Mouse (Mus musculus) spleen, adult 12 weeks (tissue): Measurements from ENCODE around the gene Foxj1.
"Not testable (repeated sequence)": the region's sequence is repeated elsewhere in the genome, so short reads cannot be mapped to it uniquely, and the experiment has no call there.

Experiments
- DNase-seq: peaks from one replicate; pipeline ENCODE4 v3.0.0; 2022; ENCODE audit warnings: low spot score

Foxj1 gene

DNA sequence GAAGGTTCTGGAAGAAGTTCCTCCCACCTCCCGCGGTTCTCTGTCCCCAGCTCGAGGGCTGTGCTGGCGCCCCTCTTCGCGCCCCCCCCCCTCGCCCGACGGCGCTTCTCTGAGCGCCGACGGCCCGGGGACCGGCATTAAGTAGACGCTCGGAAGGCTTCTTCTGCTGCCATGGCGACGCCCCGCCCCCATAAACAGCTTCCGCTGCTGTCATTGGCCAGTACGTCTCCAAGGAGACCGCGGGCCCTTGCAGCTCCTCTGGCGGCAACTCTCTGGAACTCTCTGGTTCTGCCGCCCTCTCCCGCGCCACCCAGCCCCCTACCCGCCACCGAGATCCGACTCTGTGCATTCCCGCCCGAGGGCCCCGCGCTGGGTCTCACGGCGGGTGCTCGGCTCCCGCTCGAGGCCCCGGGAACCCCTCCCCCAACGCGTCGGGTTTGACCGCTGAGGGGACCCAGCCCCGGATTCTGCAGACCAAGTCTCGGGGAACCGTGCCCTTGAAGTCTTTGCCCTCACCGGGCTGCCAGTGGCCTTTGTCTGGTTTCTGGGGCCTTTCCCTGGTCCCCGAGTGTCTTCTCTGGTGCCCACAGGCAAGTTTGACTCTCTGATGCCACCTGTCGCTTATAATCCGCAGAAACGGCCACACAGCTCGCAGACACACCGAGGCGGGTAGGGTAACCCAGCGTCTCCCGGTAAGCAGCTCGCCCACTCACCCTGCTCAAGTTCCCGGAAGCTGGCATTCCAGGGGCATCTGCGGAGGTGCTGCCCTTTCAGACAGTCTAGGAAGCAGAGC, at the start of gene Foxj1:
Gene Foxj1, minus strand, starts transcription at position 156 of the 793 bp plus-strand sequence.
- peak; percentile 76 for DNase-seq

DNA sequence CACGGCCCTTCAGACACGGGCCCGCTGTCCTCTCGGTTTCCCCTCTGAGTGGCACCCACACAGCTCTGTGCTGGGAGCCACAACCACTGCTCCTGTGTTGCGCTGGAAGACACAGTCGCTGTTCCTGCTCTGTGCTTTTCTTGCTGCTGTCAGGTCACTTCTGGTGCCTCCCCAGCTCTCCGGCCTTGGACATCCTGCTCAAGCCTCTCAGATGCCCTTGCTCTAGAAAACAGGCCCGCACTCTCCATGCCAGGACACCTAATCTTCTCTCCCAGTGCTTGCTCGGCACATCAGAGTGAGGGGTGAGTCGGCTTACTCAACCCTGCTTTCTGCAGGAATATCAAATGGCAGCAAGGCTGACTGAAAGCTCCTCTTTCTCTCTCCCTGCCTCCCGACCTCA, 49.0 kb upstream of the Foxj1 start:
- DNase-seq: no peak

DNA sequence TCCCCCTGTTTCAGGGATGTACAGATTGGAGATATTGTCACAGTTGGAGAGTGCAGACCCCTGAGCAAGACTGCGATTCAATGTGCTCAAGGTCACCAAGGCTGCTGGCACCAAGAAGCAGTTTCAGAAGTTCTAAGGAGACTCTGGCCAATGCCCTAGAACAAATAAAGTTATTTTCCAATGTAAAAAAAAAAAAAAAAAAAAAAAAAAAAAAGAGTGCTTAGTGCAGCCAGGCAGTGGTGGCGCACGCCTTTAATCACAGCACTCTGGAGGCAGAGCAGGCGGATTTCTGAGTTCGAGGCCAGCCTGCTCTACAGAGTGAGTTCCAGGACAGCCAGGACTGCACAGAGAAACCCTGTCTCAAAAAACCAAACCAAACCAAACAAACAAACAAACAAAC, 47.9 kb upstream of the Foxj1 start:
- DNase-seq: not testable (repeated sequence)

DNA sequence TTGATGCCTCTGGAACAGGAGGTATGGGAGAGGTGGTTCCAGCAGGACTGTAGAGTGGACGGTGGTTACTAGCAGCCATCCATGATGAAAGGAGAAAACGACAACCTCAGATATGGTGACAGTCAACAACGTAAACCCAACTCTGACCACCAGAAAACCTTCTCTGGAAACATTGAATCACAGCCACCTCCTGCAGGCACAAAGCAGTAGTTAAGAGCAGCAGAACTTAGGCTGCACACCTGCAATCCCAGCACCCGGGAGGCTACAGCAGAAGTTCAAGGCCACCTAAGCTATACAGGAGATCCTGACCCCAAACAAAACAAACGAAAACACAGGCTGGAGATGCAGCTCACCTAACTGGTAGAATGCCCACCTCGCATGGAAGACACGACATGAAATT, 45.6 kb upstream of the Foxj1 start:
- no peak for DNase-seq

DNA sequence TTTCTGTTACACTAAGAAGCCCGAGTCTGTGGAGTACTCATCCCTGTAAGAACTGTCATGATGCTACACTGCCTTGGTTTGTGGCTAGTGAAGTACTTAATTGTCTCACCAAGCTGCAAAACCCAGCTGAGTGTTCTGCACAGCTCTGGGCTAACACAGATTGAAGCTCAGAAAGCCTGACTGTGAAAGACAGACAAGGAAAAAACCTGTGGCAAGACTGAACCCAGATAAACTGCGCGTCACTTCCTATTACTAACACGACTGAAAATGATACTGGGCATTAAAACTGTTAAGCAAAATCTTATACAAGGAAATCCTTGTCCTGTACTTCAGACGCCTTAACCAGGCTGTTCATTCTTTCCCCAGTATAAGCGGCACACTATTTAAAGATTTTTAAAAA, 44.3 kb upstream of the Foxj1 start:
- no peak for DNase-seq

DNA sequence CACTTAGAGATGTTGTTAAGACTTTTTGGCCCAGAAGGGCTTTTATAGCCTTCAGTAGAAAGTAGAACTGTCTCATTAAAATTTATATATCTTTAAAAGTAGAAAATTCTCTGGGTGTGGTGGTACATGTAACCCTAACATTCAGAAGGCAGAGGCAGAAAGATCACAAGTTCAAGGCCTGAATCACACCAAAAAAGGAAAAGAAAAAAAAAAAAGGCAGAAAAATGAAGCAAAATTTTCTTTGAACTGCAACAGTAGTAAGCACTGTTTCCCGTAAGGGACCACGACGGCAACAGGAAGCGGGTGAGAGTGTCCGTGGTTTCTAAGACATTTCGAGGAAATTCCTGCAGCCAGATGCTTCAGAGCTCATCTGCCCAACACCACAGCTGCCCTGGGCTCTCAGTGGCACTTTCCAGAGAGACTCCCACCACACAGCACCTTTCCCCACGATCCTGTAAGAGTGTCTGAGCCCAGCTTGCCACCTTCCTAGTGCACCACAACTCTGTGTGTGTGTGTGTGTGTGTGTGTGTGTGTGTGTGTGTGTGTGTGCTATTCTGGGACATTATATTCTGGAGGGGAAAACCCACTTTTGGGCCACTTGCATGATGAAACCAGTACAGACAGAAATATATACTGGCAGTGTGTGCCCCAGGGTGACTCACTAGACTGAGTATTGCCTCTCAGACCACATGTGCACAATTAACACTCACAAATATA, 41.9 kb upstream of the Foxj1 start:
- DNase-seq: peak; percentile 12

DNA sequence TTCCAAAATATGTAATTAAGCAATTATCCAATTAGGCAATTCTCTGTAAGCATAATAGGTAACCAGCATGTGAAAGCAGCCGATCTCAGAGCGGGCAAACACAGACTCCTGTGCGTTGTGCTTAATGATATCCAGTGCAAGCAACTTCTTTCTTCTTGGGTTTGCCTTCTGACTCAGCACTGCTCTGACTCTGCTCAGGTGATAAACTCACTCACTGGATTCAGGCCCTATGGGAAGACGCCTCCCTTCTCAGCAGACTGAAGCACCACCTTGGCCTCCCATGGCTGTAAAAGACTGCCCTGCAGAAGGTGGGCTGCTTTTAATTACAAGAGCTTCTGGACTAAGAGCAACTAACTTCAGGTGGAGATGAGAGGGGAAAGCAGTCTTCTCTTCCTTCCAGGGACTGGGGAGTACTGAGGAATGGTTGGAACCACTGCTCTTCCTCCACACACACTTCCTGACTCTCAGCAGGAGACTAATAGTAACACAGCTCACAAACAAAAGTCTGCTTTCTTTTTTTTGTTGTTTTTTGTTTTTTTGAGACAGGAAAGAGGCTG, 36.8 kb upstream of the Foxj1 start:
- DNase-seq: no peak

DNA sequence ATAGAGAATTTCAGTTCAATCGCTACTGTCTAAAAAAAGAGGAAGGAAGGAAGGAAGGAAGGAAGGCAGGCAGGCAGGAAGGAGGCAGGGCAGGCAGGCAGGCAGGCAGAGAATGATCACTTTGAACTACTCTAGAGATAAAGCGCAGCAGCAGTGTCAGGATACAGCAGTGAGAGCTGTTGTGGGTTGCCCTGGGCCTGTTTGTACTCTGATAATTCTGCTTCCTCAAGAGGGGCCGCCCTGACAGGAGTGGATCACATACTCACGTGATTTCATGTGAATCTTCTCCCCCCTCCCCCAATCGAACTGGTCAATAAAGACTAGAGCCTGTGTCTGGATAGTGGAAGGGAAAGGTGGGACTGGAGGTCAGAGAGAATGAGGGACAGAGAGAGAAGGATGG, 34.4 kb upstream of the Foxj1 start:
- DNase-seq: no peak

DNA sequence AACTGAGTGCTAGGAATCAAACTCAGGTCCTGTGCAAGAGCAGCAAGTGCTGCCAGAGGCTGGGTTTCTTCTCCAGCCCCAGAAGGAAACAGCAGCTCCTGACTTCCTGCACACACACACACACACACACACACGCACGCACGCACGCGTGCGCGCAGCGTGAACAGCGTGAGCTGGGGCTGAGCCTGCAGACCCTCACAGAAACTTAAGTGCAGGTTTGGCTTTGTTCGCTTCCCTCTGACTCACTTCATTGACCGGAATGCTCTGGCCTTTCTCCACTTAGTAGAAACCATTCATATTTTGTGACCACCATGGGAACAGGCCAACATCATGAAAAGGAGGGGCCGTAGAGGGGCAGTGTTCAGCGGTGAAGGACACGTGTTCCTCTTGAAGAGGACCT, 33.9 kb upstream of the Foxj1 start:
- no peak for DNase-seq

DNA sequence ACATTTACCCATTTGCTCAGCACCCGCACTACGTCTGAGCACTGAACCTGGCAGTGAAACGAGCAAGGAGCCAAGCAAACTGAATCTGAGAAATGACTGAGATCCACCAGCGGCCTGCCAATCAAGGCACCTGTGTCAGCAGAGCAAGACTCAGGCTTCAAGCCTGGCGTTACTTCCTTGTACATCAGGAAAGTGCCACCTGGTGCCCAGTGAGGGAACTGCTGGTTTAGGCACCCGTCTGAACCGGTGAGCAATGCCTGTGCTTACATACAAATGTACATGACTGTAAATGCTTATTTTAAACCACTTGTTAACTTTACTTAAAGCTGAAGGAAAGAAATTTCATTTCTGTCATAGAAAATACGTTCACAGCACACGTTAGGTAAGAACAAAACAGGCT, 32.9 kb upstream of the Foxj1 start:
- DNase-seq: peak; percentile 64

DNA sequence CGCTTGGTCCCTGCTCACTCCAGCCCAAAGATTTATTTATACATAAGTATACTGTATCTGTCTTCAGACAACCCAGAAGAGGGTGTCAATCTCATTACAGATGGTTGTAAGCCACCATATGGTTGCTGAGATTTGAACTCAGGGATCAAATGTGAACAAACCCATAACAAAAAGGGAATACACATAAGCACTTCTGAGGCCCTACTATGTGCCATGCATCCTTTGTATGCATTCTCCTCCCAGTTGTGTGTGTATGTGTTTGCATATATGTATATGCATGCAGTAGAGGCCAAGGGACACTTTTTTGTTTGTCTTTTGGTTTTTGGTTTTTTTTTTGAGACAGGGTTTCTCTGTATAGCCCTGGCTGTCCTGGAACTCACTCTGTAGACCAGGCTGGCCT, 31.4 kb upstream of the Foxj1 start:
- DNase-seq: no peak

DNA sequence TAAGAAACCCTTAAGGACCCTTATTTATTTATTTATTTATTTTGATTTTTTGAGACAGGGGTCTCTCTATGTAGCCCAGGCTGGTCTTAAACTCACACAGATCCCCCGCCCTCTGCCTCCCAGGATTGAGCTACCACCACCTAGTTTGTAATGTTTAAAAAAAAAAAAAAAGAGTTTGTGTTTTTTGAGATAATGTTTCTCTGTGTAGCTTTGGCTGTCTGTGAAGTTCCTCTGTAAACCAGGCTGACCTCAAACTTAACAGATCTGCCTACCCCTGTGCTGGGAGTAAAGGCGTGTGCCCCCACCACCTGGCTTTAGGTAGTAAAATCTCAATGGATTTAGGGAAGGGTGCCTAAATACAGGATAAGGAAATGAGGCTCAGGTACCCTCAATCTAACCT, 30.9 kb upstream of the Foxj1 start:
- DNase-seq: no peak

DNA sequence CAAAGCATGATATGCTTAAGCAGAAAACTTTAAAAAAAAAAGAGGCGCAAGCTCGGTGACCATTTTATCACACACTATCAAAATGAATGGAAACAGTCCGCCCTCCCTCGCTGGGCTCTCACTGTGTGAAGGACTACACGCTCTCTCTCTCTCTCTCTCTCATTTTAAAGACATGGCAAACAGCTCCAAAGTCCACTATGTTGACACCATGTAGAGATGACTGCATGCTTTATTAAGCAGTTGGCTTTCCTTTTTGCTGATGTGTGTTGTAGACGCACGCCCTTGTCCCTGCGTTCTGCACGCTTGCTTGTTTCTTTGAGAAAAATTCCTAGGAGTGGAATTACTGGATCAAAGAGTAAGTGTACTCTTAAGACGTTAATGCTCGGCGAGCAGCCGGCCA, 30.2 kb upstream of the Foxj1 start:
- DNase-seq: no peak

DNA sequence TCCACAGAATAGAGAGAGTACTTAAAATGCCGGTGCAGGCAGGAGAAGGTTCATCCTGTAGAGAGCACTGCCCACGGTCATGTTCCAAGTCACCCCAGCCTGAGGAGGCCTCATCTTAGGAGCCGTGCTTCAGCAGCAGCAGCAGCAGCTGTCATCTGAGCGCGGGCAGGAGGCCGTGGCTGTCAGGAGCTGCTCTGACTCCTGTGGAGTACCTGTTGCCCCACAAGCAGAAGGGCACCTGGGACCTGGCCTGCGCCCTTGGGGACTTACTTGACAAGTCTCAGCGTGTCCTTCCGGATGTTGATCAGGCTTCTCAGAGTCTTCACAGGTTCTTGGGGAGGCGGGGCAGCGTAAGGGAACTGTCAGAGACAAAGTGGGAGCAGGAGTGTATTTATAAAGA, 26.8 kb upstream of the Foxj1 start:
- no peak for DNase-seq

DNA sequence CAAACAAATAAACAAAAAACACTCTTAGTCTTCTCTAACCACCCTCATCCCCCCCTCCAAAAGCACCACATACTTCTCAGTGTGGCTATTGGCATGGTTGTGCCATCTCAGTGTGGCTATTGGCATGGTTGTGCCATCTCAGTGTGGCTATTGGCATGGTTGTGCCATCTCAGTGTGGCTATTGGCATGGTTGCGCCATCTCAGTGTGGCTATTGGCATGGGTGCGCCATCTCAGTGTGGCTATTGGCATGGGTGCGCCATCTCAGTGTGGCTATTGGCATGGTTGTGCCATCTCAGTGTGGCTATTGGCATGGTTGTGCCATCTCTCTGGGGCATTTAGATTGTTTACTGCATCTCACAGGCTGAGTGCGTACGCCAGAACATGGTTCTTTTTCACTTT, 25.7 kb upstream of the Foxj1 start:
- not testable (repeated sequence) for DNase-seq

DNA sequence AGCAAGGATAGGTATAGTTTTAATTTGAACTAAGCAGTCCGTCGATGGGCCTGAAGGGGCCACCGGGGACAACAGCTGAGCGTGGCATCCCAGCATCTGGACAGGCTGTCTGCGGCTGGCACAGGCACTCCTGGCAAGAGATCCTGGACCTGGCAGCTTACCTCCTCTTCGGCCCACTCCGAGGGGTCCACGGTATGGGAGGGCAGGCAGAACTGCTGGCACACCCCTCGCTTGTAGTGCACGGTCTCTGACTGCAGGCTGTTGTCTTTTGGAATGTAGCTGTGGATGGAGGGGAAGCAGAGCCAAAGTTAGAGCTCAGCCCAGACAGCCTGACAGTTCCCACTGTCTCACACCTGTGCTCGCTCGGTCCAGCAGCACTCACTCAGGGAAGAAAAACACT, 24.5 kb upstream of the Foxj1 start:
- DNase-seq: no peak

DNA sequence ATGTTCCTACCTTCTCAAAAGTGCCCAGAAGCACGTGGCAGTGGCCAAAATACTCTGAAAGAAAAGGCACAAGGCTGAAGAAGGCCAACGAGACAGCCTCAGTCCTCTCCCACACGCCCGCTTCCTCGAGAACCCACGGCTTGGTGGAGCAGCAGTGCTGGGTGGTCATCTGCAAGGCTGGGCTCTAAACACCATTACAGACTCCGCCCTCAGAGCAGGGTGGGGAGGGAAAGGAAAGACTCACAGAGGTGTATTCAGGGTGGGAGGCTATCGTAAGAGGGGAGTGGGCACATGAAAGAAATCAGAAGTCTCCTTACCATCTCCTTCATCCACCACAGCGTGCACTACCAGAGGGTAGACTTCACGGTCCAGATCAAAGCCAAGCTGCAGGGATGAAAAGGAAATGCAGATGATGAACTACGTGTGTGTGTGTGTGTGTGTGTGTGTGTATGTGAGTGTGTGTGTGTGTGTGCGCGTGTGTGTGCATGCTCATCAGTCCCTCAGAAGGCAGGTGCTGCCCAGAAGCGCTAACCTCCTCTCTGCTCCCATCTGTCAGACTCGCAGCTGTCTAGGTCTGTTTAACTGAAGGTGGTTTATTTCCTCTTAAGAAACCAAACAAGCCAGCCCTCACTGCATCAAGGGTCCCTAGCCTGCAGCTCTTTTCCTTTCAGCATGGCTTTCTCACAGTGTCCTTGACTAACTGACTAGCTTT, 23.9 kb upstream of the Foxj1 start:
- no peak for DNase-seq

DNA sequence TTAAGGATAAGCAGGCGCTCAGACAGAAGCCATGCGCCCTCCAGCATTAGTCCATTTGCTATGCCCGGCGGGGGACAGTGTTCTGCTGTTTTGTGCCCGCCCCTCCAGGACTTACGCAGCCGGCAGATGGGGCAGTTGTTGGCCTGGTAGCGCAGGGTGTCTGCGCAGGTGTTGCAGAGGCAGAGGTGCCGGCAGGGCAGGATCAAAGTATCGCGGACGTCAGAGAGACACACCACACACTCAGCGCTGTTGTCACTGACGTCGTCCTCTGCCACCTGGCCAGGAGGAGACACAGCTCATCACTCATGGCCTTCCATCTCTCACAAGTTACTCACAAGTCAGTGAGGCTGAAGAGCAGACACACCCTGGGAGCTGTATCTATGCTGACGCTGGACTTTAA, 19.3 kb upstream of the Foxj1 start:
- DNase-seq: no peak

DNA sequence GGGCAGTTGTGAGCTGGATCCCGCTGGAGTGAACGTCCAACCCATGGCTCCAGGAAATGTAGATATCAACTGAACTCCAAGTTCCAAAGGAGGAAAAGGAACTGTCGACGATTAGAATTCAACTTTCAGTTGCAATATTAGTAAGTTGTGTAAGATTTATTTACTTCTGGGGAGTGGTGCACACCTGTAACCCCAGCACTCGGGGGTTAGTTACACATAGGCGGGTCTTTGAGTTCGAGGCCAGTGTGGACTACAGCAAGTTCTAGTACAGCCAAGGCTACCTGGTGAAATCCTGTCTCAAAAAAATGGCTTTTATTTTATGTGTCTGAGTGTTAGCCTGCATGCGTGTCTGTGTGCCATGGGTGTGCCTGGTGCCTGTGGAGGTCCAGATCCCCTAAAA, 18.3 kb upstream of the Foxj1 start:
- DNase-seq: no peak

DNA sequence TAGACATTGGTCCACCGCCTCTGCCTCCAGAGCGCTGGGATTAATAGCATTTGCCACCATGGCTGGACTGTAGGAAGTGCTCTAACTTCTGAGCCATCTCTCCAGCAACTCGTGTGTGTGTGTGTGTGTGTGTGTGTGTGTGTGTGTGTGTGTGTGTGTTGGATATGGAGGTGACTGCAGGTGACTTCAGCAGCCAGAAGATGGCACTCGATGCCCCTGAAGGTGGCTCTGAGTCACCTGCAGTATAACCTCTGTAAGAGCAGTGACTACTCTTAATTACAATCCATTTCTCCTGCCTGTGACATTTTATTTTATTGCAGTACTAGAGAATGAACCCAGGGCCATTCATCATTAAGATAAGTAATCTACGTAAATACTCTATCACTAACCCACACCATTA, 16.1 kb upstream of the Foxj1 start:
- DNase-seq: no peak

DNA sequence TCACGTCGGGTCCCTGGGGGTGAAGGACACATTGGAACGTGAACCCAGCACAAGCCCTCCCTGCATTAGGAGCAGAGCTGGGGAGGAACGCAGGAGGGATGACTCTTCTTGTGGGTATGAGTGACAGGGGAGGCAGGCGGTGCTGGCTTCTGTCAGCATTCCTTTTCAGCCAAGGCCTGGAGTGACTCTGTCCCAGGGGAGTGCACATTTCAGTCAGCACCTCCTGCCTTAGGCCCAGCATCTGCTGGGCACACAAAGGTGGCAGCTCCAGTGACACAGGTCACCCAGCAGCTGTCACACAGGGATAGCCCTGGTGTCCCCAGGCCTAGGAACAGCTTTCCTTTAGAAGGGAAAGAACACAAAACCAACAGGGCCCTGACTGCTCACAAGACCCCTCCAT, 12.8 kb upstream of the Foxj1 start:
- DNase-seq: no peak

DNA sequence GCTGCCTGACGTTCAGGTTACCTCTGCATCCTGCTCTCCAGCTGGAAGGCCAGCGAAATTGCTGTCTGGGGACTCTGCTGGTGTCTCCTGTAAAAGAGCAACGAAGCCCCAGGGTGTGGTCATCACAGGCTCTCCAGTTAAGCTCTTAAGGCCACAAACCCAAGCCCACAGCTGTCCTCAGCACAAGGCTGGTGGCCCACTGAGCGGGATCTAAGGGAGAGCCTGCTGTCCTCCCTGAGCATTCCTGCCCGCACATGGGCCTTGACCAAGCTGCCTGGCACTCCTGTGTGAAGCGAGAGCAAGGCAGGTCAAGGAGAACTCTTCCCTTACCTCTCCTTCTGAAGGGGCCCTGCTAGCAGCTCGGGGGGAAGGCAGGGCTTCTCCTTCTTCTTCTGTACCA, 11.8 kb upstream of the Foxj1 start:
- no peak for DNase-seq
